Mouse (Mus musculus) spleen, adult 2 months (tissue): ENCODE measurements around the gene Prss23.

Experiments used
- CTCF ChIP-seq: fragments of 200-500 bp; IDR thresholded peaks from 2 replicates; pipeline ENCODE4 v1.5.1; 2011; ENCODE audit warnings: mild to moderate bottlenecking, inconsistent platforms; ENCODE audit not compliant: insufficient read depth, insufficient read length, insufficient replicate concordance; ENCODE audit errors: extremely low read depth
- POLR2A ChIP-seq: fragments of 200-500 bp; IDR thresholded peaks from 2 replicates; pipeline ENCODE4 v1.6.1; 2011; ENCODE audit warnings: low read depth, low read length, inconsistent platforms

DNA sequence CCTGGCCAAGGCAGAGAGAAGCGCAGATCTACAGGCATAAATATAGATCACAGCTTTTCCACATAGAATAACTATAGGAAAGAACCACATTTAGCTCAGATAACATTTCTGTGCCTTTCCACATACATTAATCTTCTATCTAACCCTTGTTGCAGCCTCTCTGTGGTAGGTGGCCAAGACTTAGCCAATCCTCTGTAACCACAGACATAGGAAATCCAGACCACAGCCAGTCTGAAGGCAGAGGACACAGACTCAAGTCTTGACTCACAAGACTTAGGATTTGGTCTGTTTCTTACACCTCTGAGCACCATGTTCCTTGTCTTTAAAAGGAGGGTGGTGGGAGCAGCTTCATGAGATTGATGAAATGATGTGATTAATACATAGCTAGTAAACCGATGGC, 37.6 kb upstream of the Prss23 start:
- no peak for TF ChIP-seq CTCF
- no peak for TF ChIP-seq POLR2A
